Mouse (Mus musculus) liver, embryonic 11.5 days (tissue): ENCODE results near the gene Hacd3. TPM values are rescaled to one million over a fixed set of nuclear protein-coding genes. Genes with fewer than 3 reads are reported as not detected.

Experiments
- ATAC-seq: fragments of 200-750 bp; cut with Nextera tagmentation; replicated peaks from 2 replicates; pipeline ENCODE4 v1.8.0; 2017; ENCODE audit warnings: moderate number of reproducible peaks, mild to moderate bottlenecking, moderate TSS enrichment, moderate library complexity; ENCODE audit not compliant: low FRiP score
- DNase-seq: peaks from one replicate; pipeline ENCODE4 v3.0.0-alpha.2; 2017; ENCODE audit warnings: low spot score
- H3K27ac ChIP-seq: fragments of 300-500 bp; sonication (generic); 2 replicates; pipeline ENCODE4 v1.5.1; 2014; ENCODE audit warnings: mild to moderate bottlenecking, low read depth, low read length, control low read depth
- H3K27me3 ChIP-seq: fragments of 300-500 bp; sonication (generic); replicated peaks from 2 replicates; pipeline ENCODE4 v1.6.1; 2014; ENCODE audit warnings: low read length, mixed read lengths; ENCODE audit not compliant: control insufficient read depth, insufficient read depth
- H3K36me3 ChIP-seq: fragments of 300-500 bp; sonication (generic); 2 replicates; pipeline ENCODE4 v1.6.1; 2014; ENCODE audit warnings: mild to moderate bottlenecking, low read length, moderate library complexity, mixed read lengths; ENCODE audit not compliant: control insufficient read depth, insufficient read depth
- H3K4me1 ChIP-seq: fragments of 300-500 bp; sonication (generic); replicated peaks from 2 replicates; pipeline ENCODE4 v1.6.1; 2014; ENCODE audit warnings: low read length, mixed read lengths; ENCODE audit not compliant: control insufficient read depth, insufficient read depth
- H3K4me2 ChIP-seq: fragments of 300-500 bp; sonication (generic); 2 replicates; pipeline ENCODE4 v1.6.1; 2014; ENCODE audit warnings: mild to moderate bottlenecking, control low read depth, moderate library complexity
- H3K4me3 ChIP-seq: fragments of 300-500 bp; sonication (generic); 2 replicates; pipeline ENCODE4 v1.5.1; 2014; ENCODE audit warnings: low read depth, low read length, control low read depth
- H3K9ac ChIP-seq: fragments of 300-500 bp; sonication (generic); 2 replicates; pipeline ENCODE4 v1.6.1; 2014; ENCODE audit warnings: low read depth, low read length, control low read depth
- H3K9me3 ChIP-seq: fragments of 300-500 bp; sonication (generic); 2 replicates; pipeline ENCODE4 v1.6.1; 2016; ENCODE audit warnings: low read length, inconsistent platforms, mixed read lengths; ENCODE audit not compliant: control insufficient read depth
- WGBS: fragments of 180-500 bp; shearing (Covaris S2); extraction: QIAGEN DNeasy Blood & Tissue Kit; methylation state at CpG from one replicate; pipeline ENCODE4 v1.1.7; 2014; 5-methylcytosine and 5-hydroxymethylcytosine counted together
- polyA plus RNA-seq: library from polyadenylated mRNA; unstranded; fragments of >200 nt; fragmentation: Nextera tagmentation; extraction: Ambion mirVana; gene quantifications from 2 replicates; pipeline ENCODE4 v1.2.1, GENCODE M21; 2014

The Hacd3 gene
- polyA plus RNA-seq, 1 experiment from 2014 or later = 83.6 TPM

GRCm38 (mm10) chr9:64951161-64951657 lies 70.3 kb downstream of the Hacd3 start, which contains the start of gene Slc24a1:
TSS of gene Slc24a1 (minus strand) at chr9:64951607.
- no peak for DNase-seq
- 39% methylated on average over 11 of the region's 11 CpGs for WGBS
- Histone ChIP-seq H3K27ac (no peak within 1 kb of the TSS), H3K4me1 (peaks cover 22% of the 10 kb centered on the region), H3K36me3 (no peaks in the 10 kb centered on the region), H3K9ac (no peak within 1 kb of the TSS), H3K4me2 (no peak within 1 kb of the TSS), H3K9me3 (no peaks in the 10 kb centered on the region), H3K27me3 (peaks cover 18% of the 10 kb centered on the region), H3K4me3 (no peak within 1 kb of the TSS)
- no peak for ATAC-seq

DNA sequence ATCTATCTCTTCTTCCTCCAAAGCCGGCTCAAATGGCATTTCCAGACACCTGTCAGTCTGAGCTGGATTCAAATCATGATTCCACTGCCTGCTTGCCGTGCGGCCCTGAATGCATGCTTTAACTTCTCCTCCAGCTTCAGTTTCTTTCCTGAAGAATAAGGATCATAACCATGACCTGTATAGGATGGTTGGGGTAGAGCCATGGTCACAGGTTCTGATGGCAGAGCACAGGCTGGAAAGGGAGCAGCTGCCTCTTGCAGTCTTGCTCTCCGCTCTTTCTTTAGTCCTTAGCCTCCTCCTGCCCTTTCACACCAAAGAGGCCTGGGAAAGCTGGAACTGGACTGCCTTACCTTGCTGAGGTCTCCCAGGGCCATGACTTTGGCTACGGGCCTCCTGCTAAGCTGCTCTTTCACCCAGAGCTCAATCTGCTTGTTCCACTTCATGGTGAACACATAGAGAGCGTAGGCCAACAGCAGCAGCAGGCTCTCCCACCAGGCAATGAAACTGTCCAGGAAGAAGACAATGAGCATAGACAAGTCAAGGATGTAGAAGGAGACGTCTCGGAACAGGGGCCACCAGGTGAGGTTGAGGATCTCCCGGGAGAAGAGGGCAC lies 73.9 kb downstream of the Hacd3 start:
- DNase-seq (peak; percentile 29), ATAC-seq (no peak)
- Histone ChIP-seq H3K27me3 (peaks cover 29% of the 10 kb centered on the region), H3K4me2 (no peak overlapping the region), H3K27ac (no peak overlapping the region), H3K9ac (no peak overlapping the region), H3K9me3 (no peaks in the 10 kb centered on the region), H3K4me1 (peaks cover 9% of the 10 kb centered on the region), H3K4me3 (no peak overlapping the region), H3K36me3 (no peaks in the 10 kb centered on the region)
- 76% methylated on average over 9 of the region's 9 CpGs for WGBS

DNA sequence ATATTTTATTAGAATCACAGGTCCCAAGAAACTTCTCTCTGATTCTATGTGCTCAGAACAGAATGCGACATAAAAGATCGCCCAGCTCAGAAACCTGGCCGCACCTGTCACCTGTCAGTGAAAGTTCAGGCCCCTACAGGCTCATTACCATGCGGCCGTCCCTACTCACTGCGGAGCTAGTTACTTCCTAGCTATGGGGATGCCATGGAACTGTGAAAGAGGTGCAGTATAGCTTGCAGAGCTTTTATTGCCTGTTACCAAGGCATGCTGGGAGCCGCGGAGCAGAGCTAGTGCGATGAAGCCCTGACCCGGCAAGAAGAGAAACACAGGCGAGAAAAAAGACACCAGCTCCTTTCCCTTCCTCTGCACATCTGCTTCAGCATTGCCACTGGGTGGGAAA lies 77.5 kb downstream of the Hacd3 start:
- no peak for DNase-seq
- H3K9me3 ChIP-seq = no peaks in the 10 kb centered on the region
- no peaks in the 10 kb centered on the region for H3K36me3 ChIP-seq
- 39% methylated on average over 11 of the region's 11 CpGs for WGBS
- H3K9ac ChIP-seq = no peak overlapping the region
- no peak overlapping the region for H3K4me3 ChIP-seq
- ATAC-seq = no peak
- no peak overlapping the region for H3K4me2 ChIP-seq
- H3K4me1 ChIP-seq = peaks cover 17% of the 10 kb centered on the region
- peaks cover 14% of the 10 kb centered on the region for H3K27me3 ChIP-seq
- H3K27ac ChIP-seq = no peak overlapping the region

DNA sequence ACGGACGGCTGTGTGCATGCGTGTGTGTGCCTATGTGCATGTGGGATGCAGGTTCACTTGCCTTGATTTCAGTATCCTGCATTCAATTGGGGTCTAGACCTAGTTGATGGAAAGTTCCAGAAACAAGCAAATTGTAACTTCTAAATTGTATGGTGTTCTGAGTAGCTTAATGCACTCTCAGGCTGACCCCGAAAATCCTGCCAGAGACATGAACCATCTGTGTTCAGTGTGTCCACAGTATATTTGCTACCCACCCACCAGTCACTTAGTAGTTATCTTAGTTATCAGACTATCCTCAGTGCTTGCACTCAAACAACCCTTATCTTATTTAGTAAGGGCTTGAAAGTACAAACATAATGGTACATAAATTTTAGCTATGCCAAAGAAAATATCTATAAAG lies 79.8 kb downstream of the Hacd3 start:
- 82% methylated on average over 4 of the region's 4 CpGs for WGBS
- H3K9ac ChIP-seq = no peak overlapping the region
- H3K4me1 ChIP-seq = peaks cover 21% of the 10 kb centered on the region
- H3K27ac ChIP-seq = no peak overlapping the region
- DNase-seq (no peak), ATAC-seq (no peak)
- no peak overlapping the region for H3K4me3 ChIP-seq
- H3K4me2 ChIP-seq = no peak overlapping the region
- H3K36me3 ChIP-seq = no peaks in the 10 kb centered on the region
- H3K27me3 ChIP-seq = peaks cover 11% of the 10 kb centered on the region
- H3K9me3 ChIP-seq = no peaks in the 10 kb centered on the region

DNA sequence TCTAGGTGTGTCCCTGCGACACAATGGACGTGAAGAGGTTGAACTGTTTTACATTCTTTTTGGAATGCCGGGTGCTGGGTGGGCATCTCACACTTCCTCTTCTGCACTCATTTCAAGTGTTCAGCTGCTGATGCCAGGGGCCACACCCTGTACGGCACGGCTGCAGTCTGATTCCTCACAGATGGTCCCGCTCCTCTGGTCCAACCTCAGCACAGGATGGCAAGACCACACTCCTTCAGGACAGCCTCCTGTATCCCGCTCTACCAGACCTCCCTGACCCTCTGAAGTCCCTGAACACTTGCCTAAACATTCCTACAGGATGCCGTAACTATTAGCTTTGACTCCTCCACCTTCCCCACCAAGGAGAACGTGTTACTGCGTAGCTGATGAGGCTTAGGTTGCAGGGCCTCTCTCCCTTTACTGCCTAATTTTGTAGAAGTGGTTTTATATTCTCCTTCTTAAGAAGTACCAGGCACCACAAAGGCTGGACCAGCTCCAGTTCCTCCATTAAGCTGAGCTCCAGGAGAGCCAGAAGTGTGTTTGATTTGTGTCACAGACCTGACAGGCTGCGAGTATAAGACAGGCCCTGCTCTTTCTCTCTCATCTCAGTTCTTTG lies 80.7 kb downstream of the Hacd3 start:
- no peaks in the 10 kb centered on the region for H3K36me3 ChIP-seq
- no peaks in the 10 kb centered on the region for H3K9me3 ChIP-seq
- H3K9ac ChIP-seq = no peak overlapping the region
- no peak for ATAC-seq
- no peak overlapping the region for H3K4me3 ChIP-seq
- WGBS = 79% methylated on average over 11 of the region's 11 CpGs
- H3K4me2 ChIP-seq = no peak overlapping the region
- no peak for DNase-seq
- H3K27ac ChIP-seq = no peak overlapping the region
- peaks cover 11% of the 10 kb centered on the region for H3K27me3 ChIP-seq
- H3K4me1 ChIP-seq = peaks cover 21% of the 10 kb centered on the region

- Histone ChIP-seq H3K9me3 (no peaks in the 10 kb centered on the region), H3K4me3 (no peak overlapping the region), H3K4me1 (peaks cover 21% of the 10 kb centered on the region), H3K36me3 (no peaks in the 10 kb centered on the region), H3K9ac (no peak overlapping the region), H3K27me3 (peaks cover 11% of the 10 kb centered on the region), H3K27ac (no peak overlapping the region), H3K4me2 (no peak overlapping the region)
- 77% methylated on average over 2 of the region's 2 CpGs for WGBS
- DNase-seq (no peak), ATAC-seq (no peak)
Observed at GRCm38 (mm10) chr9:64939790-64940189, 81.7 kb downstream of the Hacd3 start.

DNA sequence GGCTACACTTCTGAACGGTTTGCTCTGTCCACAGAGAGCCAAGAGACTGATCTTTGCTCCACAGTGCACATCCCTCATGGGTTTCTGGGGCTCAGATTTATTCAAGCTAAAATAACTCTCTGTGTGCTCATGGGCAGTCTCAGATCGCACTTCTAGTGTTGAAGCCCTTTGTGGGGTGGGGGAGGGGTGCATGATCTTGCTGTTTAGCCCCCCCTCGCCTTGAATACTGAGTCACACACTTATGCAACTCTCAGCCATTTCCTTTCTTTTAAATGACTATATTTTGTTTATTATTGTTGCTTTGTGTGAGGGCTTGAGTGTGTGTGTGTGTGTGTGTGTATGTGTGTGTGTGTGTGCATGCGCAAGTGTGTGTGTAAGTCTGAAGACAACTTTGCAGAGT lies 82.2 kb downstream of the Hacd3 start:
- H3K4me3 ChIP-seq = peak overlapping the region; percentile 40
- no peak for ATAC-seq
- H3K27me3 ChIP-seq = peaks cover 9% of the 10 kb centered on the region
- peaks cover 26% of the 10 kb centered on the region for H3K4me1 ChIP-seq
- no peaks in the 10 kb centered on the region for H3K36me3 ChIP-seq
- no peaks in the 10 kb centered on the region for H3K9me3 ChIP-seq
- DNase-seq = no peak
- WGBS = 37% methylated on average over 4 of the region's 4 CpGs
- peak overlapping the region; percentile 55 for H3K9ac ChIP-seq
- peak overlapping the region; percentile 60 for H3K4me2 ChIP-seq
- H3K27ac ChIP-seq = peak overlapping the region; percentile 81

GRCm38 (mm10) chr9:64938535-64938934 lies 83.0 kb downstream of the Hacd3 start:
- DNase-seq = no peak
- H3K9ac ChIP-seq = peak overlapping the region; percentile 55
- H3K4me1 ChIP-seq = peaks cover 31% of the 10 kb centered on the region
- WGBS = 35% methylated on average over 5 of the region's 5 CpGs
- H3K4me3 ChIP-seq = peak overlapping the region; percentile 40
- H3K9me3 ChIP-seq = no peaks in the 10 kb centered on the region
- peak overlapping the region; percentile 81 for H3K27ac ChIP-seq
- H3K4me2 ChIP-seq = peak overlapping the region; percentile 60
- H3K36me3 ChIP-seq = no peaks in the 10 kb centered on the region
- peak; percentile 86 for ATAC-seq
- peaks cover 4% of the 10 kb centered on the region; the same call in 1 of the 2 replicates for H3K27me3 ChIP-seq

- ATAC-seq (no peak), DNase-seq (no peak)
- H3K36me3 ChIP-seq = no peaks in the 10 kb centered on the region
- no peaks in the 10 kb centered on the region for H3K9me3 ChIP-seq
- peak overlapping the region; percentile 81; the same call in 1 of the 2 replicates for H3K27ac ChIP-seq
- no peak overlapping the region for H3K9ac ChIP-seq
- WGBS = 56% methylated on average over 5 of the region's 5 CpGs
- no peaks in the 10 kb centered on the region; the same call in 1 of the 2 replicates for H3K27me3 ChIP-seq
- H3K4me3 ChIP-seq = no peak overlapping the region
- H3K4me2 ChIP-seq = no peak overlapping the region
- peaks cover 38% of the 10 kb centered on the region for H3K4me1 ChIP-seq
Observed at GRCm38 (mm10) chr9:64937491-64937890, 84.0 kb downstream of the Hacd3 start.
